ENCODE assay signal across 14 mouse cellular contexts in the genomic region with DNA sequence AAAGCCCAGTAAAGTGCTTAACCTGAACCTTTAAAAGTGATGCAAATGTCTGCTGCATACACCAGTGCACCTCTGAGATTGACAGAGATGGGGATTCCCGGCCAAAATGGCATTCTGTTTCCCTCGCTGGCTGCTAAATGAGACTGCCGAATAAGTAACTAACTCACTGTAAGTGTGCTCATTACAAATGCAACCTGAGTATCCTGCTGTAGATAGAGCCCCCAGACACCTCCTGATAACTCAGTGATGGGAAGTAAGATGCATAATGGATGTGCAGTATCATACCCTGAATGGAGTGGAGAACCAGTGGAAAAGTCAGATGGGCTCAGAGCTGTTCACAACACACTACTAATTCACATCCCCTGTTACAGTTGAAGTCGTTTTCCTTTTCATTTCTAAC.
"Had no signal": no experiment of that assay in that cellular context is flagged by ENCODE, and none has a peak within 500 bp of the region (broad histone marks: within the 10 kb centered on the region; RNA-seq: fewer than 3 reads in every experiment).

No protein-coding gene starts in this region.

- H3K36me3 ChIP-seq: kidney, embryonic 15.5 days; limb, embryonic 15.5 days; liver, embryonic 12.5 days; neural tube, embryonic 12.5 days; stomach, embryonic 15.5 days had no signal

- DNase-seq: kidney, adult 2 months; kidney, postnatal 14 days; lung, embryonic 14.5 days; lung, postnatal 10 days; right cerebral cortex, postnatal 14 days; thymus, postnatal 36 days had no signal

- ATAC-seq: liver, embryonic 12.5 days had no signal

- H3K27me3 ChIP-seq: kidney, embryonic 15.5 days; limb, embryonic 15.5 days; liver, embryonic 12.5 days; megakaryocyte, embryonic 14.5 days; neural tube, embryonic 12.5 days; stomach, embryonic 15.5 days had no signal

- H3K27ac ChIP-seq: kidney, embryonic 15.5 days; left cerebral cortex, adult 2 months; limb, embryonic 15.5 days; liver, embryonic 12.5 days; macrophage; neural tube, embryonic 12.5 days; stomach, embryonic 15.5 days had no signal

- H3K9me3 ChIP-seq: kidney, embryonic 15.5 days; limb, embryonic 15.5 days; liver, embryonic 12.5 days; neural tube, embryonic 12.5 days; stomach, embryonic 15.5 days had no signal

- H3K4me3 ChIP-seq: kidney, embryonic 15.5 days; left cerebral cortex, adult 2 months; limb, embryonic 15.5 days; liver, embryonic 12.5 days; megakaryocyte, embryonic 14.5 days; neural tube, embryonic 12.5 days; stomach, embryonic 15.5 days had no signal

- H3K9ac ChIP-seq: kidney, embryonic 15.5 days; limb, embryonic 15.5 days; liver, embryonic 12.5 days; lung, embryonic 14.5 days; neural tube, embryonic 12.5 days; stomach, embryonic 15.5 days had no signal

- H3K4me2 ChIP-seq: kidney, embryonic 15.5 days; limb, embryonic 15.5 days; liver, embryonic 12.5 days; lung, embryonic 14.5 days; neural tube, embryonic 12.5 days; stomach, embryonic 15.5 days had no signal

- H3K4me1 ChIP-seq: kidney, embryonic 15.5 days; limb, embryonic 15.5 days; liver, embryonic 12.5 days; megakaryocyte, embryonic 14.5 days; neural tube, embryonic 12.5 days; stomach, embryonic 15.5 days had no signal
